Mouse (Mus musculus) stomach, embryonic 15.5 days (tissue): Measurements from ENCODE around the gene 4930432K21Rik. TPM values are rescaled to one million over a fixed set of nuclear protein-coding genes. Genes with fewer than 3 reads are reported as not detected.

Experiments used
- ATAC-seq: fragments of 200-750 bp; cut with Nextera tagmentation; 2 replicates; pipeline ENCODE4 v1.8.0; 2017; ENCODE audit warnings: low read depth, moderate number of reproducible peaks, moderate TSS enrichment; ENCODE audit not compliant: insufficient read depth, low FRiP score
- H3K27ac ChIP-seq: fragments of 300-500 bp; sonication (generic); 2 replicates; pipeline ENCODE4 v1.5.1; 2015; ENCODE audit warnings: mild to moderate bottlenecking, inconsistent platforms
- H3K27me3 ChIP-seq: fragments of 300-500 bp; sonication (generic); replicated peaks from 2 replicates; pipeline ENCODE4 v1.6.1; 2015; ENCODE audit warnings: inconsistent platforms
- H3K36me3 ChIP-seq: fragments of 300-500 bp; sonication (generic); 2 replicates; pipeline ENCODE4 v1.6.1; 2015; ENCODE audit warnings: inconsistent platforms
- H3K4me1 ChIP-seq: fragments of 300-500 bp; sonication (generic); 2 replicates; pipeline ENCODE4 v1.6.1; 2015; ENCODE audit warnings: inconsistent platforms
- H3K4me2 ChIP-seq: fragments of 300-500 bp; sonication (generic); 2 replicates; pipeline ENCODE4 v1.6.1; 2015; ENCODE audit warnings: mild to moderate bottlenecking, inconsistent platforms
- H3K4me3 ChIP-seq: fragments of 300-500 bp; sonication (generic); replicated peaks from 2 replicates; pipeline ENCODE4 v1.5.1; 2015; ENCODE audit warnings: inconsistent platforms
- H3K9ac ChIP-seq: fragments of 300-500 bp; sonication (generic); 2 replicates; pipeline ENCODE4 v1.6.1; 2015; ENCODE audit warnings: inconsistent platforms
- H3K9me3 ChIP-seq: fragments of 300-500 bp; sonication (generic); 2 replicates; pipeline ENCODE4 v1.6.1; 2016; ENCODE audit warnings: inconsistent platforms
- WGBS: fragments of 180-500 bp; shearing (Covaris S2); methylation state at CpG from one replicate; pipeline ENCODE4 v1.1.7; 2015; 5-methylcytosine and 5-hydroxymethylcytosine counted together
- polyA plus RNA-seq: library from polyadenylated mRNA; unstranded; fragments of >200 nt; fragmentation: Nextera tagmentation; extraction: Ambion mirVana; gene quantifications from 2 replicates; pipeline ENCODE4 v1.2.1, GENCODE M21; 2015

The 4930432K21Rik gene
- polyA plus RNA-seq, 1 experiment from 2014 or later, result 0.91 TPM

GRCm38 (mm10) chr8:84202938-84203917 lies 55.4 kb downstream of the 4930432K21Rik start:
- Histone ChIP-seq H3K4me2 (peak overlapping the region; percentile 91), H3K4me3 (peak overlapping the region; percentile 76), H3K27me3 (no peaks in the 10 kb centered on the region), H3K36me3 (peaks cover 18% of the 10 kb centered on the region), H3K4me1 (peaks cover 52% of the 10 kb centered on the region), H3K9me3 (no peaks in the 10 kb centered on the region), H3K27ac (peak overlapping the region; percentile 97), H3K9ac (peak overlapping the region; percentile 55)
- ATAC-seq, result peak; percentile 35; the same call in 1 of the 2 replicates
- WGBS, result 7% methylated on average over 34 of the region's 34 CpGs

GRCm38 (mm10) chr8:84203975-84204772 lies 56.3 kb downstream of the 4930432K21Rik start:
- H3K4me2 ChIP-seq, result peak overlapping the region; percentile 91
- WGBS, result 40% methylated on average over 13 of the region's 13 CpGs
- peak overlapping the region; percentile 55 for H3K9ac ChIP-seq
- H3K4me3 ChIP-seq, result peak overlapping the region; percentile 76
- peak; percentile 6; the same call in 1 of the 2 replicates for ATAC-seq
- no peaks in the 10 kb centered on the region for H3K27me3 ChIP-seq
- H3K36me3 ChIP-seq, result peaks cover 18% of the 10 kb centered on the region
- H3K9me3 ChIP-seq, result no peaks in the 10 kb centered on the region
- H3K4me1 ChIP-seq, result peaks cover 43% of the 10 kb centered on the region
- H3K27ac ChIP-seq, result peak overlapping the region; percentile 97

GRCm38 (mm10) chr8:84205073-84205472 lies 57.2 kb downstream of the 4930432K21Rik start:
- no peak for ATAC-seq
- WGBS, result 91% methylated on average over 5 of the region's 5 CpGs
- Histone ChIP-seq H3K27me3 (no peaks in the 10 kb centered on the region), H3K9ac (no peak overlapping the region), H3K9me3 (no peaks in the 10 kb centered on the region), H3K4me2 (no peak overlapping the region), H3K4me1 (peaks cover 34% of the 10 kb centered on the region), H3K27ac (no peak overlapping the region), H3K4me3 (no peak overlapping the region), H3K36me3 (peaks cover 24% of the 10 kb centered on the region)

- Histone ChIP-seq H3K27me3 (no peaks in the 10 kb centered on the region), H3K4me2 (no peak overlapping the region), H3K4me3 (no peak overlapping the region), H3K27ac (no peak overlapping the region), H3K4me1 (peaks cover 28% of the 10 kb centered on the region), H3K9me3 (no peaks in the 10 kb centered on the region), H3K36me3 (peaks cover 30% of the 10 kb centered on the region), H3K9ac (no peak overlapping the region)
- 92% methylated on average over 3 of the region's 3 CpGs for WGBS
- ATAC-seq, result no peak
Measured at GRCm38 (mm10) chr8:84206666-84207065, 58.8 kb downstream of the 4930432K21Rik start.

GRCm38 (mm10) chr8:84207811-84208210 lies 60.0 kb downstream of the 4930432K21Rik start:
- Histone ChIP-seq H3K4me2 (0 out of 2 replicates have a peak overlapping the region, but pooled peaks have one; percentile 25), H3K9me3 (no peaks in the 10 kb centered on the region), H3K4me1 (peaks cover 17% of the 10 kb centered on the region; the same call in 1 of the 2 replicates), H3K27me3 (no peaks in the 10 kb centered on the region), H3K4me3 (no peak overlapping the region), H3K27ac (peak overlapping the region; percentile 67), H3K36me3 (peaks cover 37% of the 10 kb centered on the region), H3K9ac (no peak overlapping the region)
- WGBS, result 59% methylated on average over 7 of the region's 7 CpGs
- ATAC-seq, result no peak

- H3K9me3 ChIP-seq, result no peaks in the 10 kb centered on the region
- H3K4me2 ChIP-seq, result no peak overlapping the region
- 61% methylated on average over 17 of the region's 17 CpGs for WGBS
- H3K4me1 ChIP-seq, result peaks cover 15% of the 10 kb centered on the region; the same call in 1 of the 2 replicates
- peak overlapping the region; percentile 67 for H3K27ac ChIP-seq
- H3K27me3 ChIP-seq, result no peaks in the 10 kb centered on the region
- ATAC-seq, result no peak
- no peak overlapping the region for H3K9ac ChIP-seq
- H3K36me3 ChIP-seq, result peaks cover 40% of the 10 kb centered on the region
- H3K4me3 ChIP-seq, result no peak overlapping the region
Measured at GRCm38 (mm10) chr8:84208381-84209380, 60.9 kb downstream of the 4930432K21Rik start.

GRCm38 (mm10) chr8:84210167-84210791 lies 62.5 kb downstream of the 4930432K21Rik start:
- WGBS, result 58% methylated on average over 34 of the region's 34 CpGs
- H3K9ac ChIP-seq, result no peak overlapping the region
- no peaks in the 10 kb centered on the region for H3K27me3 ChIP-seq
- H3K4me2 ChIP-seq, result no peak overlapping the region
- ATAC-seq, result peak; percentile 55; the same call in 1 of the 2 replicates
- peaks cover 34% of the 10 kb centered on the region for H3K36me3 ChIP-seq
- no peaks in the 10 kb centered on the region for H3K9me3 ChIP-seq
- H3K27ac ChIP-seq, result no peak overlapping the region
- no peak overlapping the region for H3K4me3 ChIP-seq
- H3K4me1 ChIP-seq, result peaks cover 9% of the 10 kb centered on the region; the same call in 1 of the 2 replicates

- Histone ChIP-seq H3K36me3 (peaks cover 39% of the 10 kb centered on the region), H3K9me3 (no peaks in the 10 kb centered on the region), H3K9ac (no peak overlapping the region), H3K27me3 (no peaks in the 10 kb centered on the region), H3K27ac (no peak overlapping the region), H3K4me3 (no peak overlapping the region), H3K4me2 (no peak overlapping the region), H3K4me1 (peaks cover 9% of the 10 kb centered on the region; the same call in 1 of the 2 replicates)
- ATAC-seq, result no peak
- 78% methylated on average over 3 of the region's 3 CpGs for WGBS
Measured at GRCm38 (mm10) chr8:84211202-84211601, 63.4 kb downstream of the 4930432K21Rik start.

GRCm38 (mm10) chr8:84211881-84212563 lies 64.2 kb downstream of the 4930432K21Rik start:
- peaks cover 36% of the 10 kb centered on the region for H3K36me3 ChIP-seq
- WGBS, result 90% methylated on average over 31 of the region's 31 CpGs
- no peak for ATAC-seq

GRCm38 (mm10) chr8:84213277-84213676 lies 65.5 kb downstream of the 4930432K21Rik start:
- 82% methylated on average over 4 of the region's 4 CpGs for WGBS

More at GRCm38 (mm10) chr8:84211881-84212563, 64.2 kb downstream of the 4930432K21Rik start:
- H3K4me1 ChIP-seq, result peaks cover 9% of the 10 kb centered on the region; the same call in 1 of the 2 replicates
- H3K4me2 ChIP-seq, result no peak overlapping the region
- no peak overlapping the region for H3K27ac ChIP-seq
- H3K9me3 ChIP-seq, result no peaks in the 10 kb centered on the region
- no peak overlapping the region for H3K4me3 ChIP-seq
- H3K9ac ChIP-seq, result no peak overlapping the region
- no peaks in the 10 kb centered on the region for H3K27me3 ChIP-seq

More at GRCm38 (mm10) chr8:84213277-84213676, 65.5 kb downstream of the 4930432K21Rik start:
- Histone ChIP-seq H3K27ac (no peak overlapping the region), H3K4me1 (no peaks in the 10 kb centered on the region; the same call in 1 of the 2 replicates), H3K4me3 (no peak overlapping the region), H3K36me3 (peaks cover 35% of the 10 kb centered on the region), H3K9ac (no peak overlapping the region), H3K27me3 (no peaks in the 10 kb centered on the region), H3K9me3 (no peaks in the 10 kb centered on the region), H3K4me2 (no peak overlapping the region)
- no peak for ATAC-seq
